Mouse (Mus musculus) heart, adult 2 months (tissue): Measurements from ENCODE around the gene Ism2.

Experiments used
- CTCF ChIP-seq: fragments of 200-600 bp; IDR thresholded peaks from 2 replicates; pipeline ENCODE4 v1.8.1; 2022; ENCODE audit warnings: antibody characterized with exemption, mild to moderate bottlenecking, moderate library complexity
- EP300 ChIP-seq: fragments of 200-500 bp; IDR thresholded peaks from 2 replicates; pipeline ENCODE4 v1.6.1; 2011; ENCODE audit warnings: low read depth, low read length, control low read depth; ENCODE audit not compliant: insufficient read depth
- POLR2A ChIP-seq: fragments of 200-500 bp; IDR thresholded peaks from 2 replicates; pipeline ENCODE4 v1.6.1; 2011; ENCODE audit warnings: mild to moderate bottlenecking, low read depth, low read length, control low read depth; ENCODE audit not compliant: insufficient read depth

- TF ChIP-seq CTCF (no peak), POLR2A (no peak), EP300 (no peak)
Observed at GRCm38 (mm10) chr12:87236882-87237483, 62.5 kb downstream of the Ism2 start.
